Mouse (Mus musculus): ENCODE measurements at regions not wholly inside any gene's neighbourhood (a gene's known extent, or its start where the extent isn't known, plus 50 kb on each side); places are given as distances from the start of the nearest gene placed in this dataset.

- no peak for DNase-seq (ENCODE audit: low spot score)
These were observed 202.4 kb upstream of the Prdm1 start for GRCm38 (mm10) chr10:44730721-44731120.

- DNase-seq (ENCODE audit: low spot score) = no peak
These were observed 200.7 kb upstream of the Prdm1 start for GRCm38 (mm10) chr10:44728963-44729362.

GRCm38 (mm10) chr10:44724575-44724974 is 196.3 kb upstream of the Prdm1 start:
- DNase-seq (ENCODE audit: low spot score) = no peak

GRCm38 (mm10) chr10:44723845-44724244 is 195.5 kb upstream of the Prdm1 start:
- no peak for DNase-seq (ENCODE audit: low spot score)

GRCm38 (mm10) chr10:44723321-44723720 is 195.0 kb upstream of the Prdm1 start:
- DNase-seq (ENCODE audit: low spot score) = no peak

GRCm38 (mm10) chr10:44721670-44722069 is 193.4 kb upstream of the Prdm1 start:
- no peak for DNase-seq (ENCODE audit: low spot score)

- DNase-seq (ENCODE audit: low spot score) = no peak
These were observed 188.3 kb upstream of the Prdm1 start for GRCm38 (mm10) chr10:44716612-44717011.

GRCm38 (mm10) chr10:44715902-44716301 is 187.6 kb upstream of the Prdm1 start:
- DNase-seq (ENCODE audit: low spot score) = no peak

GRCm38 (mm10) chr10:44708830-44709229 is 180.5 kb upstream of the Prdm1 start:
- DNase-seq (ENCODE audit: low spot score) = no peak

- DNase-seq (ENCODE audit: low spot score) = no peak
These were observed 175.8 kb upstream of the Prdm1 start for GRCm38 (mm10) chr10:44704143-44704542.

- no peak for DNase-seq (ENCODE audit: low spot score)
These were observed 173.8 kb upstream of the Prdm1 start for GRCm38 (mm10) chr10:44702108-44702507.

GRCm38 (mm10) chr10:44699988-44700537 is 171.8 kb upstream of the Prdm1 start:
- no peak for DNase-seq (ENCODE audit: low spot score)

- no peak for DNase-seq (ENCODE audit: low spot score)
These were observed 169.7 kb upstream of the Prdm1 start for GRCm38 (mm10) chr10:44697966-44698365.

GRCm38 (mm10) chr10:44696973-44697372 is 168.7 kb upstream of the Prdm1 start:
- DNase-seq (ENCODE audit: low spot score) = no peak

GRCm38 (mm10) chr10:44691590-44692327 is 163.5 kb upstream of the Prdm1 start:
- DNase-seq (ENCODE audit: low spot score) = no peak

- DNase-seq (ENCODE audit: low spot score) = no peak
These were observed 160.3 kb upstream of the Prdm1 start for GRCm38 (mm10) chr10:44688555-44688954.

GRCm38 (mm10) chr10:44686055-44686454 is 157.8 kb upstream of the Prdm1 start:
- DNase-seq (ENCODE audit: low spot score) = no peak

- DNase-seq (ENCODE audit: low spot score) = no peak
These were observed 156.9 kb upstream of the Prdm1 start for GRCm38 (mm10) chr10:44685215-44685614.

GRCm38 (mm10) chr10:44676506-44676905 is 148.2 kb upstream of the Prdm1 start:
- DNase-seq (ENCODE audit: low spot score) = no peak

- DNase-seq (ENCODE audit: low spot score) = no peak
These were observed 137.3 kb upstream of the Prdm1 start for GRCm38 (mm10) chr10:44665509-44666144.

- DNase-seq (ENCODE audit: low spot score) = no peak
These were observed 131.2 kb upstream of the Prdm1 start for GRCm38 (mm10) chr10:44659499-44659898.

GRCm38 (mm10) chr10:44653761-44654160 is 125.5 kb upstream of the Prdm1 start:
- peak; percentile 8 for DNase-seq (ENCODE audit: low spot score)

GRCm38 (mm10) chr10:44647021-44647420 is 118.7 kb upstream of the Prdm1 start:
- DNase-seq (ENCODE audit: low spot score) = no peak

All from ovary, postnatal 14 days (tissue).